Mouse (Mus musculus): Measurements from ENCODE around the gene Rbfox3. TPM values are rescaled to one million over a fixed set of nuclear protein-coding genes. Genes with fewer than 3 reads are reported as not detected.

Rbfox3 gene
- polyA plus RNA-seq, 1 experiment = 0.03 TPM

DNA sequence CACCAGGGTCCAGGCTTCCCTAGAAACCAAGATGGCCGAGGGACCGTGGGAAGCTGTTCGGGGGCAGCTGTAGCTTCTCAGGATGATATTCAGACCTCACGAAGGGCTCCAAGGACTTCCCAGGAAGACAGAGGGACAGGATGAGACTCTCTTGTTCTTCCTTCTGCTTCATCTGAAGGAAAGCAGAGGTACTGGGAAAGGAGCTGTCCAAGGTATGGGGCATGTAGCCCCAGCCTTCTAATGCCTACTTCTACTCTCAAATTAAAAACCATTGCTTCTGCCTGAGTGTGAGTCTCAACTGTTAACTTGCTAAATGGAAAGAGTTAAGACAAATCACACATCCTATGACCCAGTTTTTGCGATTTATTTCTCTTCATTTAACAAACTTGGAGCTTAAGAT lies 355.8 kb downstream of the Rbfox3 start:
- no peaks in the 10 kb centered on the region for H3K36me3 ChIP-seq (replicated peaks; ENCODE audit: low read length)
- peaks cover 55% of the 10 kb centered on the region for H3K27me3 ChIP-seq (replicated peaks)
- no peak for TF ChIP-seq FLI1 (IDR thresholded peaks at IDR 0.05; ENCODE audit: low read length)
- no peak for TF ChIP-seq GATA1 (IDR thresholded peaks at IDR 0.05; ENCODE audit: borderline replicate concordance, low read length)
- H3K4me3 ChIP-seq (replicated peaks) = no peak overlapping the region
- no peaks in the 10 kb centered on the region for H3K9me3 ChIP-seq
- no peaks in the 10 kb centered on the region for H3K4me1 ChIP-seq

DNA sequence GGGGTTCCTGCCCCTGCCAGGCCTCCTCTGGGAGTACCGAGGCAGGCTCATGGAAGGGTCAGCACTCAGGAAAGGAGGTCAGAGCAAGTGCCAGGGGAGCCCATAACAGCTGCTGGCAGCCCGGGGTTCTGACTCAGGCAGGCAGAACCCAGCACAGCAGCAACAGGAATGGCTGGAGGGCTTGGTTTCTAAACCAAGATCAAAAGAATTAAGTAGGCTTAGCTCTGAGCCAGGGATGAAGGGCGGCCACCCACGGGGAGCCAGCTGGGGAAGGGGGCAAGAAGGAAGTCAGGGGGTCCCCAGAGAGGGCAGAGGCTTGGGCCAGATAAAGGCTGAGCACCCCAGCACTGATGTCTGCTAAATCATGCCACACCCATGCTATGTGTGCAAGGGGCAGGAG lies 356.9 kb downstream of the Rbfox3 start:
- TF ChIP-seq GATA1 (IDR thresholded peaks at IDR 0.05; ENCODE audit: borderline replicate concordance, low read length) (no peak), FLI1 (IDR thresholded peaks at IDR 0.05; ENCODE audit: low read length) (no peak)
- peaks cover 66% of the 10 kb centered on the region for H3K27me3 ChIP-seq (replicated peaks)
- no peaks in the 10 kb centered on the region for H3K9me3 ChIP-seq
- no peaks in the 10 kb centered on the region for H3K36me3 ChIP-seq (replicated peaks; ENCODE audit: low read length)
- no peaks in the 10 kb centered on the region for H3K4me1 ChIP-seq
- H3K4me3 ChIP-seq (replicated peaks) = no peak overlapping the region

DNA sequence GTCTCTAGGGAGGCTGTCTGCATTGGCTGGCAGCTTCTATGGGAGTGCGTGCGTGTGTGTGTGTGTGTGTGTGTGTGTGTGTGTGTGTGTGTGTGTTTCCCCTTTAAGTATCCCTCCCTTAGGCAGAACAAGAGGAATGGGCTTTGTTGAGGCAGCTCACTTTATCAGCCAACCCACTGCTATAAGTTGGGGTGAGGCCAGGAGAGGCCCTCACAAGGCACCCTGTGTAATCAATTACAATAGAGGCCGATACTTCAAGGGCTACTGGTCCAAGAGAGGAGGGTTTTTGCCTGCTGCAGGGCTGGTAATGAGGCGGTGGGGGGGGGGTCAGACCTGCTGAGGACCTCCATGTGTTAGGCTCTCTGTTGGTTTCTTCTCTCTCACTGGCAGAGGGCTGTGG lies 357.5 kb downstream of the Rbfox3 start:
- H3K36me3 ChIP-seq (replicated peaks; ENCODE audit: low read length) = no peaks in the 10 kb centered on the region
- TF ChIP-seq GATA1 (IDR thresholded peaks at IDR 0.05; ENCODE audit: borderline replicate concordance, low read length) = no peak
- no peaks in the 10 kb centered on the region for H3K4me1 ChIP-seq
- peaks cover 68% of the 10 kb centered on the region for H3K27me3 ChIP-seq (replicated peaks)
- no peaks in the 10 kb centered on the region for H3K9me3 ChIP-seq
- H3K4me3 ChIP-seq (replicated peaks) = no peak overlapping the region

DNA sequence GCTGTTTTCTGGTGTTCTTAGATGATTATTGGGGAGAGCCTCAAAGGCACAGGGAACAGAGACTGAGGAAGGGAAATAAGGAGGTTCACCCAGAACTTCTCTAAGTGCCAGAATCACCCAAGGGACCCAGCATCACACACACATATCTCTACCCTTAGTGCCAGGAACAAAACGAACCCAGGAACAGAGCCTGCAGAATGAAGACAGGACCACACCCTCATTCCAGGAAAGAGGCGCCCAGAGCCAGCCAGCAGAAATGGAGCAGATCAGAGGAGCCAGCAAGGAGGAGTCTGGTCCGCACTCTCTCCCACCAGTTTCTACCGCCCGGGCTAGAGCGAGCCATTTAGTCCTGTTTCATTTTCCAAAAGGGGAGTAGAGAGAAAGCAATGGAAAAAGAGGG lies 358.4 kb downstream of the Rbfox3 start:
- peaks cover 72% of the 10 kb centered on the region for H3K27me3 ChIP-seq (replicated peaks)
- TF ChIP-seq FLI1 (IDR thresholded peaks at IDR 0.05; ENCODE audit: low read length) (no peak), GATA1 (IDR thresholded peaks at IDR 0.05; ENCODE audit: borderline replicate concordance, low read length) (no peak)
- no peaks in the 10 kb centered on the region for H3K36me3 ChIP-seq (replicated peaks; ENCODE audit: low read length)
- H3K4me1 ChIP-seq = no peaks in the 10 kb centered on the region
- H3K9me3 ChIP-seq = no peaks in the 10 kb centered on the region
- no peak overlapping the region for H3K4me3 ChIP-seq (replicated peaks)

DNA sequence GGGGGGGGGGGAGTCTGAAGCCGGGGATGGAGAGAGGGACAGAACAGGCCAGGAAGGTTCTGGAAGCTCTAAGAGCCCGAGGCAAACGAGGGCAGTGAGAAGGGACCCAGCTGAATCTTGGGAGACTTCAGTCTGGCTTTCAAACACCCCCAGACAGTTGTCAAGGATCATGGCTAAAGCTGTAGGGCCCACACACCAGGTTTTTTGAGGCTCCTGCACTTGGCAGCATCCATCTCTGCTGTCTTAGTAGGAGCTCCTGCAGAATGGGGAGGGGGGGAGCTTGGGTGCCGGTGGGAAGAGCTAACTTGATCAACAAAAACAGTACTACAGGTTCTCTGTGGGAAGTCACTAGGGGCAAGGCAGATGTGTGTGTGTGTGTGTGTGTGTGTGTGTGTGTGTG lies 358.9 kb downstream of the Rbfox3 start:
- Histone ChIP-seq H3K27me3 (replicated peaks) (peaks cover 75% of the 10 kb centered on the region), H3K4me3 (replicated peaks) (no peak overlapping the region), H3K9me3 (no peaks in the 10 kb centered on the region), H3K4me1 (no peaks in the 10 kb centered on the region), H3K36me3 (replicated peaks; ENCODE audit: low read length) (no peaks in the 10 kb centered on the region)
- no peak for TF ChIP-seq GATA1 (IDR thresholded peaks at IDR 0.05; ENCODE audit: borderline replicate concordance, low read length)
- no peak for TF ChIP-seq FLI1 (IDR thresholded peaks at IDR 0.05; ENCODE audit: low read length)

DNA sequence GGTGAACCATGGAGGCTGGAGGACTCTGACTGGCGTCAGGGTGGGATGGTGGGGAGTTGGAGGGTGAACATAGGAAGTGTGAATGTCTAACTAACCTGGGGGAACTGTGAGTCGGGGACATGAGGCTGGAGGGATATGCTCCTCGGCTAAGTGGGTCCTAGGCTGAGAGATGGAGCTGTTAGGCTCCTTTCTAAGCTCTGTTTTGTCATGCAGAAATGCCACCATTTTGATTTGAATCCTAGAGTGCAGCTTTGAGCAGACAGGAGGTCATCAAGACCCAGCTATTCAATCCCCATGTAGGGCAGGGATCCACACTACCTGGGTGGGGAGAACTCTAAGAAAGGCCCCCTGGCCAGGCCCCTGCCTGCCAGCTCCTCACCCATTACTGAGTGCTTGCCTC lies 359.7 kb downstream of the Rbfox3 start:
- no peak overlapping the region for H3K4me3 ChIP-seq (replicated peaks)
- no peaks in the 10 kb centered on the region for H3K9me3 ChIP-seq
- H3K36me3 ChIP-seq (replicated peaks; ENCODE audit: low read length) = no peaks in the 10 kb centered on the region
- H3K27me3 ChIP-seq (replicated peaks) = peaks cover 75% of the 10 kb centered on the region
- no peaks in the 10 kb centered on the region for H3K4me1 ChIP-seq
- TF ChIP-seq GATA1 (IDR thresholded peaks at IDR 0.05; ENCODE audit: borderline replicate concordance, low read length) (no peak), FLI1 (IDR thresholded peaks at IDR 0.05; ENCODE audit: low read length) (no peak)

DNA sequence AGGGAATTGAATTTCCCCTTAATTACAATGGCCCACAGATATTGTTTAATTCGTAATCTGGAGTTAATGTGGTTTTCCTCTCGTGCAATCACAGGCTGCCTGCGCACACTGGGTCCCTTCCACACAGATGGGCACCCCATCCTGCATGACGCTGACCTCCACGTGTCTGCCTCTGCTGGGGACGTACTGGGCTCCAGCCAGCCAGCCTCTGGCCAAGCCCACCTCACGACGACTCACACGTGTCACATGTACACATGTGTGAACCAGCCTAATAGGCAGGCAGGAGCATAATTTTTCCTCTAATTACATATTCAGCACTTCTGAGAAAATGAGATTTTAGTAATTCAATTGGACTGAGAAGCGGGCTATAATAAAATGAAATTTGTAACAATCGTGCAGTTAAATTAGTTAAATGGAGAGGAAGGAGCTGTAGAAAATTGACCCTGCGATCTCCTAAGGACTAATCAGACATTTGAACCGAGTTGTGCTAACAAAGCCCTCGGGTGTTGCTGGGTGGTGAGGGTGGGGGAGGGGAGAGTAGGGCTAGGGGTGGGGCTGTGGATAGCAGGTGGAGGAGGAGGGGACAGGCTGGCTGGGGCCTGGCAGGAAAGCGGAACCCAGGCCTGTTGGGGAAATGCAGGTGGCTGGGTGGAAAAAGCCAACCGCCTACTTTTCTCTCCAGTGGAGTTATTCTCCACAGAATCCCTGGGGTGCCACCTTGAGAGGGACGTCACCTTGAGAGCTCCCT lies 360.4 kb downstream of the Rbfox3 start:
- TF ChIP-seq GATA1 (IDR thresholded peaks at IDR 0.05; ENCODE audit: borderline replicate concordance, low read length) = no peak
- Histone ChIP-seq H3K9me3 (no peaks in the 10 kb centered on the region), H3K27me3 (replicated peaks) (peaks cover 76% of the 10 kb centered on the region), H3K4me1 (no peaks in the 10 kb centered on the region), H3K36me3 (replicated peaks; ENCODE audit: low read length) (no peaks in the 10 kb centered on the region), H3K4me3 (replicated peaks) (no peak overlapping the region)

DNA sequence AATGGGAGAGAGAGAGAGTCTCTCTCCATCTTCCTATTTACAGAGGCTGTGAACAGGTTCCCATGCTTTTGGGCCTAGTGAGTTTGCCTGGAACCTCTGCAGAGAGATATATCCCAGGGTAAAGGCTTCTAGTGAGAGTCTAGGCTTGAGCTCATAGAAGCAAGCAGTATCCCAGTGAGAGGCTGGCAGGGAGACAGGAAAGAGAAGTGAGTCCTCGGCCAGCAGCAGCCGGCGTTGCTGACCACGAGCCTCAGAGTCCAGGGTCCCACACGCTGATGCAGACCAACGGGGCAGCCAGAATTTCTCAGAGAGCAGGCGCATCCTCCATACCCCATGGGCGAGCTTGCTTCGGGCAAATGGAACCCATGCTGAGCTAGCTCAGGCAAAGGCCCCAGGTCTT lies 363.2 kb downstream of the Rbfox3 start:
- Histone ChIP-seq H3K9me3 (no peaks in the 10 kb centered on the region), H3K27me3 (replicated peaks) (peaks cover 76% of the 10 kb centered on the region)

DNA sequence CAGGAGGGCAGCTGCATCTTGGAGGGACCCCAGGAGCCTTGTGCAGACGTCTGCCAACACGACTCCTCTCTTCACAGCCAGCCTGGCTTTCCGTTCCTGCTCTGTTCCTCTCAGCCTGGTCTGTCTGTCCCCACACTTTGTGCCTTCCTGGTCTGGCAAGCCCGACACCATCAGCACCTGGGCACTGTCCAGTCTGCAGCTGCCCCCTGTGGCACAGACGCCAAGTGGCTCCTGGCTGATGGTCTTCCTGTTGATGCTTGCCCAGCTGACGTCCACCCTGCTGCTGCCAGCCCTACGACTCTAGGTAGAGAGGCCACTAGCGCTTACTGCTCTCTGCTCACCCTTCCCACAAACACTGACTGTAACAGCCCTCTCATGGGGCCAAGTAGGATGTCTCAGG lies 365.1 kb downstream of the Rbfox3 start:
- no peaks in the 10 kb centered on the region for H3K4me1 ChIP-seq
- H3K27me3 ChIP-seq (replicated peaks) = peaks cover 78% of the 10 kb centered on the region
- TF ChIP-seq GATA1 (IDR thresholded peaks at IDR 0.05; ENCODE audit: borderline replicate concordance, low read length) = no peak
- TF ChIP-seq FLI1 (IDR thresholded peaks at IDR 0.05; ENCODE audit: low read length) = no peak
- no peaks in the 10 kb centered on the region for H3K9me3 ChIP-seq
- no peak overlapping the region for H3K4me3 ChIP-seq (replicated peaks)
- no peaks in the 10 kb centered on the region for H3K36me3 ChIP-seq (replicated peaks; ENCODE audit: low read length)

More for the DNA sequence above, 363.2 kb downstream of the Rbfox3 start:
- H3K4me3 ChIP-seq (replicated peaks) = no peak overlapping the region
- TF ChIP-seq FLI1 (IDR thresholded peaks at IDR 0.05; ENCODE audit: low read length) (no peak), GATA1 (IDR thresholded peaks at IDR 0.05; ENCODE audit: borderline replicate concordance, low read length) (no peak)
- no peaks in the 10 kb centered on the region for H3K36me3 ChIP-seq (replicated peaks; ENCODE audit: low read length)
- H3K4me1 ChIP-seq = no peaks in the 10 kb centered on the region

DNA sequence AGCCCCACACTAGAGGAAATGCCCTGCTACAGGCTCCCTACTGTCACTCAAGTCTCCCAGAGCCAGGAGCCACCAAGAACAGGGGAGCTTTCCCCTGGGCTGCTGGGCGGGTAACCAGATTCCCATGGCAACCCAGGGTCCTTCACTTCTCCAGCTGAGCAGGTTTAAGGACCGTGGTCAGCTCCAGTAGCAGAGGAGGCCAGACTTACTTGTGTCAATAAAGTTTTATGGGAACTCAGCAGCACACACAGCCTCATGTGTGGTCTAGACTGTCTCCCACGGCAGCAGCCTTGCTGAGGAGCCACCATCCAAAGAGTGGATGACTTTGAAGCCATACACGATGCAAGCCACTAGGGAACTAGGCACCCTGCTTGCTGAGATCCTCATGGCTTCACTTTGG lies 365.7 kb downstream of the Rbfox3 start:
- Histone ChIP-seq H3K9me3 (no peaks in the 10 kb centered on the region), H3K27me3 (replicated peaks) (peaks cover 80% of the 10 kb centered on the region), H3K4me3 (replicated peaks) (no peak overlapping the region), H3K4me1 (no peaks in the 10 kb centered on the region), H3K36me3 (replicated peaks; ENCODE audit: low read length) (no peaks in the 10 kb centered on the region)
- TF ChIP-seq GATA1 (IDR thresholded peaks at IDR 0.05; ENCODE audit: borderline replicate concordance, low read length) (no peak), FLI1 (IDR thresholded peaks at IDR 0.05; ENCODE audit: low read length) (no peak)

DNA sequence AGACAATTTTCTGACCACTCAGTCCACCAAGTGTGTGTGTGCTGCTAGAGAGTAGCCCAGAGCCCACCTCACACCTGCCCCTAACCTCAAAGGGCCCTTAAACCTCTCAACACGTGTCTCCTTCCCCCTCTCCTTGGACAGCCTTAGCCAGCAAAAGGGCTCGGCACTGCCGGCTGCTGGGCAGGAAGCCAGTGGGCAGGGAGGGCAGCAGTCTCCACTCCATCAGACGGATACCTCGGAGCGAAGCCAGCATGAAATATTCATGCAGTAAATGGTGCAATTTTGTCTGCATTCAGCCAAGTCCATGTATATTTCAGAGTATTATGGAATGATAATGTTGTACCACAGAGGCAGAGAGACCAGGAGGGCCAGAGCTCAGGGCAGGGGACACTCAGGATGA lies 366.8 kb downstream of the Rbfox3 start:
- Histone ChIP-seq H3K4me3 (replicated peaks) (no peak overlapping the region), H3K4me1 (no peaks in the 10 kb centered on the region), H3K27me3 (replicated peaks) (peaks cover 80% of the 10 kb centered on the region), H3K9me3 (no peaks in the 10 kb centered on the region), H3K36me3 (replicated peaks; ENCODE audit: low read length) (no peaks in the 10 kb centered on the region)
- TF ChIP-seq GATA1 (IDR thresholded peaks at IDR 0.05; ENCODE audit: borderline replicate concordance, low read length) = no peak
- no peak for TF ChIP-seq FLI1 (IDR thresholded peaks at IDR 0.05; ENCODE audit: low read length)
